9 mouse cellular contexts compared by ENCODE assay signal in the genomic region with DNA sequence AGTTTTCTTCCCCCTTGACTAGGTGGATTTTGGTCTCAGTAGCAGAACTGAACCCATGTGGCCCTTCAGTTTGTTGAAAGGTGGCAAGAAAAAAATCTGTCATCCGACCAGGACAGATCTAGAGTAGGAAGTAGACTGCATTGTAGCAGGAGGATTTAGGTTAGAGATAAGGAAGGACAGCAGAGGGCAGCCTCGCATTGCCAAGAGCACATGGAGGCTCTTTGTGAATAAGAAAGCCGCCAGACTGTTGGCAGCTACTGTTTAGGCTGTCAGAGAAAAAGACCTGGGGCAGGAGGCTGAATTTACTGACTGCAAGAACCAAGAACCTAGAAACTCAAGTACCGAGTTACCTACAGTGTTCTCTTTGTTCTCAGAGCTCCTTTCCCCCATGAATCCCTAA. TPM values are rescaled to one million over a fixed set of nuclear protein-coding genes. Genes with fewer than 3 reads are reported as not detected.
DNase-seq lines count a peak whose midpoint lies in the region; ATAC-seq lines count a peak whose summit lies in the region.
"Had no signal": no experiment of that assay in that cellular context is flagged by ENCODE, and none has a peak within 500 bp of the region (broad histone marks: within the 10 kb centered on the region; RNA-seq: fewer than 3 reads in every experiment).

No protein-coding gene starts in this region.

- intact Hi-C loops in heart, postnatal 14 days (cut with DNase I) = loop anchor here (10.0 kb wide), 1 partner anchor 193 kb away; no protein-coding TSS in a partner anchor
- intact Hi-C loops in gastrocnemius, postnatal 14 days (cut with DNase I; ENCODE audit: low total_unique reads) = no loop called here

- peaks cover 11% of the 10 kb centered on the region; the same call in 1 of the 2 replicates for H3K36me3 ChIP-seq in heart, embryonic 15.5 days
- no peaks in the 10 kb centered on the region for H3K36me3 ChIP-seq in embryonic facial prominence, embryonic 11.5 days (replicated peaks; ENCODE audit: control insufficient read depth, insufficient read depth, low read depth, low read length)
- peaks cover 67% of the 10 kb centered on the region for H3K36me3 ChIP-seq in midbrain, embryonic 10.5 days
- H3K36me3 ChIP-seq: neural tube, embryonic 12.5 days had no signal

- H3K9me3 ChIP-seq in heart, embryonic 15.5 days (replicated peaks) = no peaks in the 10 kb centered on the region
- no peaks in the 10 kb centered on the region for H3K9me3 ChIP-seq in embryonic facial prominence, embryonic 11.5 days (replicated peaks; ENCODE audit: control insufficient read depth, low read length)
- no peaks in the 10 kb centered on the region for H3K9me3 ChIP-seq in midbrain, embryonic 10.5 days (replicated peaks)
- H3K9me3 ChIP-seq: neural tube, embryonic 12.5 days had no signal

- H3K27me3 ChIP-seq in heart, embryonic 15.5 days = no peaks in the 10 kb centered on the region
- no peaks in the 10 kb centered on the region for H3K27me3 ChIP-seq in embryonic facial prominence, embryonic 11.5 days (ENCODE audit: control insufficient read depth, insufficient read depth, low read length)
- no peaks in the 10 kb centered on the region for H3K27me3 ChIP-seq in midbrain, embryonic 10.5 days (ENCODE audit: low read depth, poor library complexity, severe bottlenecking)
- H3K27me3 ChIP-seq: neural tube, embryonic 12.5 days had no signal

- H3K27ac ChIP-seq in heart, embryonic 15.5 days = peak overlapping the region; percentile 6; the same call in 1 of the 2 replicates
- no peak overlapping the region for H3K27ac ChIP-seq in embryonic facial prominence, embryonic 11.5 days (replicated peaks; ENCODE audit: low read depth, low read length)
- H3K27ac ChIP-seq in midbrain, embryonic 10.5 days (replicated peaks) = peak overlapping the region; percentile 71; the same call in 1 of the 2 replicates
- H3K27ac ChIP-seq: neural tube, embryonic 12.5 days had no signal

- H3K4me1 ChIP-seq in heart, embryonic 15.5 days (replicated peaks) = peaks cover 13% of the 10 kb centered on the region
- no peaks in the 10 kb centered on the region for H3K4me1 ChIP-seq in embryonic facial prominence, embryonic 11.5 days (ENCODE audit: control insufficient read depth, insufficient read depth, low read length)
- H3K4me1 ChIP-seq in midbrain, embryonic 10.5 days = peaks cover 13% of the 10 kb centered on the region; the same call in 1 of the 2 replicates

- H3K4me2 ChIP-seq in heart, embryonic 15.5 days = no peak overlapping the region
- H3K4me2 ChIP-seq in embryonic facial prominence, embryonic 11.5 days (ENCODE audit: low read depth, low read length) = no peak overlapping the region
- H3K4me2 ChIP-seq: neural tube, embryonic 12.5 days had no signal

- no peak for DNase-seq in heart, postnatal 14 days
- DNase-seq in MN1 (ENCODE audit: low spot score) = peak; percentile 55
- DNase-seq in embryonic facial prominence, embryonic 11.5 days (ENCODE audit: low spot score) = peak; percentile 40
- DNase-seq in midbrain, embryonic 10.5 days (ENCODE audit: low spot score) = no peak
- no peak for DNase-seq in gastrocnemius, postnatal 25 days
- no peak for DNase-seq in gastrocnemius, postnatal 14 days

- no peak overlapping the region for H3K4me3 ChIP-seq in heart, embryonic 15.5 days
- H3K4me3 ChIP-seq in embryonic facial prominence, embryonic 11.5 days (ENCODE audit: low read depth, low read length) = no peak overlapping the region
- H3K4me3 ChIP-seq in midbrain, embryonic 10.5 days = no peak overlapping the region
- H3K4me3 ChIP-seq: neural tube, embryonic 12.5 days had no signal

- ATAC-seq in heart, embryonic 15.5 days (replicated peaks; ENCODE audit: insufficient number of reproducible peaks, insufficient read depth, low FRiP score, low read depth) = no peak
- ATAC-seq in embryonic facial prominence, embryonic 11.5 days (replicated peaks; ENCODE audit: insufficient number of reproducible peaks, low FRiP score, low TSS enrichment, low read depth) = no peak
- ATAC-seq in erythroid progenitor cell, adult 5-6 weeks (replicated peaks; ENCODE audit: low FRiP score, poor library complexity, severe bottlenecking) = no peak

- WGBS in heart, embryonic 15.5 days = 16% methylated on average over 4 of the region's 4 CpGs
- WGBS in embryonic facial prominence, embryonic 11.5 days = 16% methylated on average over 4 of the region's 4 CpGs
- WGBS in midbrain, embryonic 10.5 days = 28% methylated on average over 4 of the region's 4 CpGs

- H3K9ac ChIP-seq in heart, embryonic 15.5 days = no peak overlapping the region
- no peak overlapping the region for H3K9ac ChIP-seq in embryonic facial prominence, embryonic 11.5 days (replicated peaks; ENCODE audit: low read length)
- H3K9ac ChIP-seq: neural tube, embryonic 12.5 days had no signal

RNA-seq across cellular contexts. Expression of gene Gm4353, which starts 47.0 kb away (rescaled TPM):
- 0.46 and 0.48 TPM in 2 replicates for polyA plus RNA-seq in heart, embryonic 15.5 days (2015; fragmentation: Nextera tagmentation; extraction: Ambion mirVana)
- total RNA-seq in heart, postnatal 14 days (2021) = 1 to 10 TPM in 1 of 2 experiments, under 1 TPM in 1; 0.93 to 2.0 TPM
- polyA plus RNA-seq in embryonic facial prominence, embryonic 11.5 days (2014; fragmentation: Nextera tagmentation; extraction: Ambion mirVana) = 0.72 and 1.0 TPM in 2 replicates
- polyA plus RNA-seq in midbrain, embryonic 10.5 days (2016; fragmentation: Nextera tagmentation; extraction: Ambion mirVana) = 0.71 and 1.0 TPM in 2 replicates
- 1 to 10 TPM; 1.4 to 2.0 TPM for total RNA-seq in gastrocnemius, postnatal 25 days (2021)
- total RNA-seq in gastrocnemius, postnatal 14 days (2021) = 1 to 10 TPM; 1.8 to 1.9 TPM
- total RNA-seq in erythroid progenitor cell, adult 5-6 weeks (2015; ENCODE audit: low replicate concordance) = not detected in 2 replicates
- 0.77 and 1.2 TPM in 2 replicates for total RNA-seq in erythroid progenitor cell, adult 5-6 weeks (2017; ENCODE audit: low replicate concordance)

Comparison
In these comparisons a context has a peak if more than half of its experiments do, and no peak if none do; other contexts are left out.
1. DNase-seq: peak in MN1 (single experiment) and embryonic facial prominence, embryonic 11.5 days (single experiment); none in heart, postnatal 14 days (0 of 2), midbrain, embryonic 10.5 days (single experiment), gastrocnemius, postnatal 25 days (single experiment) and gastrocnemius, postnatal 14 days (single experiment).